Mouse (Mus musculus) thymus, adult 18-20 months (tissue): ENCODE data around the gene Prkcb.

Experiments used
- DNase-seq, 2 experiments: peaks; one replicate each; pipeline ENCODE4 v3.0.0; 2022; ENCODE audit warnings: mixed read lengths in 2 of 2

Prkcb gene

GRCm38 (mm10) chr7:122556575-122557140 is 268.1 kb downstream of the Prkcb start:
- DNase-seq = no peak

GRCm38 (mm10) chr7:122558085-122558811 is 269.7 kb downstream of the Prkcb start:
- no peak for DNase-seq

DNA sequence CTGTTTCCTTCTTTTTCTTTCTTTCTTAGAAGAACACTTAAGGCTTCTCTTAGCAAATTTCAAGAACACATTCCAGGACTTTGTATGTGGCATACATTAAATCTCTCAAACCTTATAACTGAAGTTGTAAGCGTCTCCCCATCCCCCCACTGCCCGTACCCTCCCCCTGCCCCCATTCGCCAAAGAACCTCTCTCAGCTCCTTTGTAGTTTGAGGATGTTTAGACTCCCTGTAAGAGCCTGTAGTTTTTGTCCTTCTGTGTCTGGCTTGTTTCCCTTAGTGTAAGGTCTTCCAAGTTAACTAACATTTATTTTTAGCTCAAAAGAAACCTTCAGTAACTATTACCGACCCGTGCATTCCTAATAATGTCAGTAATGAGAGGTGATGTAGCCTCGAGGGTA is 270.4 kb downstream of the Prkcb start:
- DNase-seq = no peak

DNA sequence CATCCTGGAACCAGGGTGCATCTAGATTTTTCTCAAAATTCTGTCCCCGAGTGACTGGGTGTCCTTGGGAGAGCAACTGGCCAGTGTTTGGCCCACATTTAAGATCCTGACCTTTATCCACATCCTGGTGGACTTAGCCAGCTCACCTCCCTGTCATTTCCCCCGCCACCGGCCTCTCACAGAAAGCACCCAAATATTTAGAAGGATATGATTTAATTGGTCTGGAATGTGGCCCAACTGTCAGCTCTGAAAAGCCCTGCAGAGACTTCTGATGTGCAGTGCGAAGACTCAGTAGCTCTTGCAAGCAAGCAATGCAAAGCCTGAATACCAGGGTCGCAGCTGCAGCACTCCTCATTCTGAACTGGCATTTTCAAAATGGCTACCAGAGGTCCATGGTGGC is 274.0 kb downstream of the Prkcb start:
- DNase-seq = no peak

- no peak for DNase-seq
Measured at GRCm38 (mm10) chr7:122565371-122565770, 276.8 kb downstream of the Prkcb start.

DNA sequence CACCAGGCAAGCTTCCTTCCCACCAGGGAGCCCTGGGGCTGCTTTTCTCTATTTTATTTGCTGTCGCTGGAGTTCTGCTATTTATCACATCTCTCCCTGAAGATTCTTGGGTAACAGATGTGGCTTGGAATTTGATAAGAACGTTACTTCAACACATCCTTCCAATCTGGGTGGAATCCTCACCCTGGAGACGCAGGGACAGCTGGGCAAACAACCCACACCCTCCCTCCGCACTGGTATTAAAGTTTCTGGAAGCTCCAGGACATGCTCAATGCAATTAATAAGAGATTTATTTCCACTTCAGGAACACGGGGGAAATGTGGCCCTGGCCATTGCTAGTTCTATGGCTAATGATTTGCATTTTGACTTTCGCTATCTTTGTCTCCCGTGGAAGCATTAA is 277.5 kb downstream of the Prkcb start:
- DNase-seq = no peak

GRCm38 (mm10) chr7:122568787-122569186 is 280.2 kb downstream of the Prkcb start:
- DNase-seq = no peak

GRCm38 (mm10) chr7:122570407-122570806 is 281.9 kb downstream of the Prkcb start:
- DNase-seq = no peak

DNA sequence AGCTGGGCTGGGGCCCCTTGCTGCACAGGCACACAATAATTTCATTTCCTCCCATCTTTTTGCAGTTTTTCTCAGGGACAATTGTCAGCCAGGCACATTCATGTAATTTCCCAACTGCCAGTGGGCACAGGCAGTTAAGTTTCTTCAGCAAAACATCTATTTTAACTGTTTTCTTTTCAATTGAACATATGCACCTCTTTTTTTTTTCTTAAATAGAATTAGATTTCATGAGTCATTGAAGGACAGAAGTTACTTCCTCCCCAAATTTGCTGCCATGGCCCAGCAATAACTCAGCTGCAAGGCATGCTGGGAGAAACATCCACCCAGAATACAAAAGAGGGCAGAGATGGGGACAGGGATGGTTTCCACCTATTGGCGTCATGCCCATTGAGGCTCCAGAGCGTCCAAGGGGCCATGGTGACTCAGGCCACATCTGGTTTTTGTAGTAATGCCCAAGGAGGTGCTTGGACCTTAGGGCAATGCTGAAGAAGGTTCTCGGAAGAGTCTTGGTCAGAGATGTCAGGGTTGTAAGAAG is 284.6 kb downstream of the Prkcb start:
- DNase-seq = no peak

DNA sequence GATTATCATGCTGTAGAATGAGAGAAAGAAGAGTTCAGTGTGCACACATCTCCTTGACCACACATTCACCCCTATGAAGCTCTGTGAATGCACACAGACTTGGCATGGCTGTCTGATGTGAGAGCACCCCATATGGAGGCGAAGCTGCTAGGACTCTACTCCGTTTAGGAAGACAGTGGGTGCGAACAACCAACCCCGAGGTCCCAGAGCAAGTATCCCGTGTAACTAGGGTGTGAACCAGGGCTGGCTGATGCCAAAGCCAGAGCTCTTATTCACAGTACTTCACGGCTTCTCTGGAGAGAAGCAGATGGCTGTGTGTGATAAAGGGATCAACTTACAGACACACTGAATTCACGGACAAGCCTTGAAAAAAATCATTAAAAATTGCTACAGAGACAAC is 285.9 kb downstream of the Prkcb start:
- DNase-seq = no peak

- DNase-seq = no peak
Measured at GRCm38 (mm10) chr7:122575056-122575455, 286.5 kb downstream of the Prkcb start.

GRCm38 (mm10) chr7:122575506-122575905 is 287.0 kb downstream of the Prkcb start:
- DNase-seq = no peak

GRCm38 (mm10) chr7:122577571-122577970 is 289.0 kb downstream of the Prkcb start:
- DNase-seq = no peak

DNA sequence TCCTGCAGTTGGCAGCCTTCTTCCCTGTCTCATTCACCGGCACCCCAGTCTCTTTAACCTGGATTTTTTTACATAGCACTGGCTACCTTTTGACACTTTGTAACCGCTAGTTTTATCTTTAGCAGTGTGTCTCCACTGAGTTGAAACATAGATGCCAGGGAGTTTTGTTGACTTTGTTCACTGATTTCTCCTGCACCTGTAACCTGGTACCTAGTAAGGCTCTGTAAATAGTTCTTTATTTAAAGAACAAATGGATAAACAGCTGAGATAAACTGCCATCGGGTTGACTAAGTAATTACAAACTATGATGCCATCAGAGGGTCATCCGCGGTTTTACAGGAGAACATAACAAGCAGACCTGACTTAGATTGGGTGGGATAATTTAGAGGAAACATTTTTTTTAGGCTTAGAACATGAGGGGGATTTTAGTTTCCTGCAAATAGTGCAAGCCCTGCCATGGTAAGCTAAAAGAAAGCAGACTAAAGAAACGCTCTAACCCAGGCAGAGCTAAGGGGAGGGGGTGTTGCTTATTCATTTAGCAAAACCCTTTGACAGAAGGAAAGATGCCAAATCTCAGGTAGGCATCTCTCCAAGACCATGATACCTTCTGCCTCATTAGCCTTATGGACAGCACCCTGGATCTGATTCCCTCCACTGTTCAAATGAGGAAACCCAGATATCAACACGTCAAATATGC is 291.1 kb downstream of the Prkcb start:
- DNase-seq = no peak

GRCm38 (mm10) chr7:122580158-122580475 is 291.6 kb downstream of the Prkcb start:
- DNase-seq = no peak

DNA sequence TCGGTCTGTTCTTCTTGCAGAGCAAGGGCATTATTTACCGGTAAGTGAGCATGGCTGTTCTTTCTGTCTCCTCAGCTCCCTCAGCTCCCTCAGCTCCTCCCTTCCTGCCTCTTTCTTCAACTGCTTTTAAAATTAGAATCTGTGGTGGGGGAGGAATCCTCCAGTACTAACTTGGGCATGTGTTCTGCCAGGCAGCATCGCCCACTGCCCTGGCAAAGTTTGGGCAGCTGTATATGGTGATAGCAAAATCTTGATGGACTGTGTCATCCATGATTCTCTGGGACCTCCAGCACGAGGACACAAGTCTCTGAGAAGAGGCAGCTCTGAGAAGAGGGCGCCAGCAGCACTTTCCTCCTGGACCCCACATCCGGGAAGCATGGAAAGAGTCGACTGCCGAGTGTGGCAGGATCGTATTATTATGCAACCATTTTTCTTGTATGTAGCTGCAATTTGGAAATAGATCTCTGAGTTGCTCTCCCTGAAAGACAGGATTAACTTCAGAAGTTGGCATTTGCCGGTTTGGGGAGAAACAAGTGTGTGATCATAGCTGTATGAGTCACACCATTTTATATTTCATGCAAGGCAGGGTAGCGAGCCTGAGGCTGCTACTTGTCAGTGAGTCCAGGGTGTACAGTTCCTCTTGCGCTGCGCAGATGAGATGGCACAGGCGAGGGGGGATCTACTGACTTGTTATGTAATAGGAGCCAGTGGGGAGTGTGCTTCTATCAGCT is 296.0 kb downstream of the Prkcb start:
- no peak for DNase-seq

GRCm38 (mm10) chr7:122595897-122596296 is 307.3 kb downstream of the Prkcb start:
- DNase-seq = no peak

- no peak for DNase-seq
Measured at GRCm38 (mm10) chr7:122596596-122597170, 308.1 kb downstream of the Prkcb start.

DNA sequence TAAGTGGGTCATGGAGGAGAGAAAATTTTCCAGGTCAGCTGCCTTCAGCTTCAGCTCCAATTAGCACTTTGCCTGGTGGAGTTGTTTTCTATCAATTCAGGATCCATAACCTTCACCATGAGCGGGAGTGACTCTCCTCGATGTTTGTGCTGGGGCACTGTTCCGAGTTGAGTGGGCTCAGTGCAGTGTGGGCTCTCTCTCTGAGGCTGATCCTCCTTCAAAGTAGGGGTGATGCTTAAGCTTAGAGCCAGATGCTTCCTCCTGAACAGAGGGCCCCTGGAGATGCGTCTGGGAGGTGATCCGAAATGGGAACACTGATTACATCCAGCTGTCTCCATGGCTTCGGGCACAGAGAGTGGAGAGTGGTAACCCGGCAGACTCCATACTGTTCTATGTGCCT is 308.8 kb downstream of the Prkcb start:
- no peak for DNase-seq

DNA sequence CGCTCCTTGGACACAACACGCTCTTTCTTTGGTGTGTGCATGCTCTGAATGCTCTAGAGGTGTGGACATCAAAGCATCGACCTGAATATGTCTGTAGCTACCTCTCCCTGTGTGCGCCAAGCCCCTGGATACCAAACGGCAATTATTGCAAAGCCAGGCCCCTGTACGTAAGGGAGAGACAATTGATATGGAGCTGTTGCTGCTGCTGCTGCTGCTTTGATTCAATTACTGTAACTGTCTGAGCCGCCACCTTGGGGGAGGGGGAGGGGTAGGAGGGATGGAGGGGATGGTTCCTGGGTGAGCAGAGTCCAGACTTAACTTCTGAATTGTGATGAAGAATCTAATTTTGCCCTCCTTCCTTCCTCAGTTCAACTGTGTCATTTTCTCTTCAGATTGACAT is 312.3 kb downstream of the Prkcb start:
- no peak for DNase-seq

DNA sequence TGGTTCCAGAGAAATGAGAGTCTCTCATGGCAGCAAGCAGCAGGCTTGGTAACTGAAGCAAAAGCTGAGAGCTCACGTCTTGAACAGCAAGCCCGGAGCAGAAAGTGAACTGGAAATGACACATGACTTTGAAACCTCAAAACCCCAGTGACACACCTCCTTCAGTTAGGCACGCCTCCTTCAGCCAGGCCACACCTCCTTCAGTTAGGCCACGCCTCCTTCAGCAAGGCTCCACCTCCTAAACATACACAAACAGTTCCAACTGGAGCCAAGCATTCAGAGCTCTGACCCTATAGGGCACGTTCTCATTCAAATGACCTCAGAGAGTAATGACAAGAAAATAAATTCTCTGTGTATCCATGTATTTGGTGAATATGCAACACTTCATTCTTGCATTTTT is 316.5 kb downstream of the Prkcb start:
- DNase-seq = no peak

- no peak for DNase-seq
Measured at GRCm38 (mm10) chr7:122609420-122609819, 320.9 kb downstream of the Prkcb start.

DNA sequence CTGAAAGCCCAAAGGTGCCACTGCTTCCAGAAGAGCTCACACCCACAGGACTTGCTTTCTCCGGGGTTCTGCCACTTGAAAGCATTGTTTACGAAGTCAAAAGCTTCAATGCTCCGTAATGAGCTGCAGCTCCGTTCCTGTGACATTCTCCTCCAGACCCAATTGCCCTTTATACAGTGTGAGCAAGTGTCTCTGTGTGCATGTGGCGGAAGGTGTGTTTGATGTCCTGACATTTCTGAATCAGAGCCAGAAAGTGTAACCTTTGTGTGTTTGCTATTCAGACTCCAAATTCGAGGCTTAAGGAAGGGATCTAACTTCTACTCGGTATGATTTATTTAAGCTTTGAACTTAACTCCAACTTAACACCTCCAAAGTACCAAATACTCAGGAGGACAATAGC is 321.6 kb downstream of the Prkcb start:
- DNase-seq = no peak
